Mouse (Mus musculus) erythroblast, embryonic 14.5 days (primary cell): Measurements from ENCODE around the gene Surf1. TPM values are rescaled to one million over a fixed set of nuclear protein-coding genes. Genes with fewer than 3 reads are reported as not detected.
A peak's percentile ranks its signal among the peaks of the same experiment; 100 is the strongest.
"Not testable (repeated sequence)": the region's sequence is repeated elsewhere in the genome, so short reads cannot be mapped to it uniquely, and the experiment has no call there.

Source experiments
- H3K27me3 ChIP-seq: 2 replicates; pipeline ENCODE4 v1.6.1; 2012; ENCODE audit warnings: inconsistent platforms; ENCODE audit not compliant: control insufficient read depth
- H3K36me3 ChIP-seq: 2 replicates; pipeline ENCODE4 v1.6.1; 2012; ENCODE audit warnings: mild to moderate bottlenecking, inconsistent platforms; ENCODE audit not compliant: control insufficient read depth
- H3K4me1 ChIP-seq: 2 replicates; pipeline ENCODE4 v1.6.1; 2012; ENCODE audit warnings: inconsistent platforms; ENCODE audit not compliant: control insufficient read depth
- H3K4me3 ChIP-seq: replicated peaks from 2 replicates; pipeline ENCODE3; 2012; ENCODE audit warnings: moderate library complexity, mild to moderate bottlenecking, inconsistent platforms
- H3K9me3 ChIP-seq: 2 replicates; pipeline ENCODE4 v1.6.1; 2012; ENCODE audit warnings: low read length, inconsistent platforms, mixed read lengths; ENCODE audit not compliant: control insufficient read depth
- GATA1 ChIP-seq: IDR thresholded peaks from 2 replicates; pipeline ENCODE4 v1.6.1; 2012; ENCODE audit warnings: low read length, inconsistent platforms, mixed read lengths
- TAL1 ChIP-seq: IDR thresholded peaks from 3 replicates; pipeline ENCODE4 v1.6.1; 2012; ENCODE audit warnings: low read length, inconsistent platforms, mixed read lengths
- polyA plus RNA-seq: library from polyadenylated mRNA; stranded (reverse); fragments of >175 nt; gene quantifications from 2 replicates; pipeline ENCODE4 v1.2.3, GENCODE M21; 2012

The Surf1 gene
- polyA plus RNA-seq, 1 experiment: 1.7 TPM

- H3K4me1 ChIP-seq: peaks cover 55% of the 10 kb centered on the region
- H3K4me3 ChIP-seq: peak within 1 kb of the TSS; percentile 92
- no peaks in the 10 kb centered on the region for H3K27me3 ChIP-seq
- TF ChIP-seq TAL1: no peak
- no peak for TF ChIP-seq GATA1
- H3K9me3 ChIP-seq: no peaks in the 10 kb centered on the region
- peaks cover 72% of the 10 kb centered on the region for H3K36me3 ChIP-seq
Observed at GRCm38 (mm10) chr2:26902467-26903220, 13.7 kb downstream of the Surf1 start, which contains the start of gene Surf6. Gene Surf6, minus strand, starts transcription at chr2:26902879.

GRCm38 (mm10) chr2:26901834-26902400 is 14.4 kb downstream of the Surf1 start:
- Histone ChIP-seq H3K9me3 (no peaks in the 10 kb centered on the region), H3K4me1 (peaks cover 47% of the 10 kb centered on the region), H3K36me3 (peaks cover 72% of the 10 kb centered on the region)

GRCm38 (mm10) chr2:26900731-26901130 is 15.6 kb downstream of the Surf1 start:
- Histone ChIP-seq H3K27me3 (no peaks in the 10 kb centered on the region), H3K9me3 (no peaks in the 10 kb centered on the region), H3K4me3 (no peak overlapping the region), H3K4me1 (peaks cover 43% of the 10 kb centered on the region), H3K36me3 (peaks cover 69% of the 10 kb centered on the region)
- TF ChIP-seq TAL1 (no peak), GATA1 (no peak)

More at GRCm38 (mm10) chr2:26901834-26902400, 14.4 kb downstream of the Surf1 start:
- H3K27me3 ChIP-seq: no peaks in the 10 kb centered on the region
- no peak for TF ChIP-seq GATA1
- no peak for TF ChIP-seq TAL1
- peak overlapping the region; percentile 92 for H3K4me3 ChIP-seq

- TF ChIP-seq GATA1 (no peak), TAL1 (no peak)
- peaks cover 91% of the 10 kb centered on the region for H3K36me3 ChIP-seq
Observed at GRCm38 (mm10) chr2:26895898-26896297, 20.4 kb downstream of the Surf1 start.

DNA sequence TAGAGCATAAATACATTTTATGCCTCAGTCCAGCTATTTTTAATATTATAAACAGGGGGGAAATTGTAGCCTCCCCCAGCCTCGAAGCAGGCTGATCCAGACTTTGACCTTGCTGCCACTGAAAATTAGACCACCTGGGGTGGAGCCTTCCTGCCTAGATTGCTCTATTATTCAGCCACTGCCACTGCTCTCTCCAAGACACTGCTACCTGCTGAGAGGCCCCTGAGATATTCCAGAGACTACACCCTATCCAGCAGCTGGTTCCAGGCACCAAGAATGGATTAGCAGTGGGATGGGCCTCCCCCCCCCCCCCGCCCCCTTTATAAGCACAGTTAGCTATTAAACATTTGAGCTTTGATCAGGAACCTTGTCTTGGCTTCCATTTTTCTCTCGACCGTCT is 30.2 kb downstream of the Surf1 start:
- H3K9me3 ChIP-seq, H3K4me3 ChIP-seq, H3K27me3 ChIP-seq, H3K4me1 ChIP-seq: not testable (repeated sequence)
- H3K36me3 ChIP-seq: peaks cover 24% of the 10 kb centered on the region

More at GRCm38 (mm10) chr2:26895898-26896297, 20.4 kb downstream of the Surf1 start:
- Histone ChIP-seq H3K4me1 (peaks cover 6% of the 10 kb centered on the region), H3K4me3 (no peak overlapping the region), H3K9me3 (no peaks in the 10 kb centered on the region), H3K27me3 (no peaks in the 10 kb centered on the region)

- peaks cover 18% of the 10 kb centered on the region for H3K36me3 ChIP-seq
- H3K27me3 ChIP-seq, H3K9me3 ChIP-seq, H3K4me1 ChIP-seq, H3K4me3 ChIP-seq: not testable (repeated sequence)
Observed at GRCm38 (mm10) chr2:26885541-26885940, 30.8 kb downstream of the Surf1 start.

GRCm38 (mm10) chr2:26878571-26878970 is 37.8 kb downstream of the Surf1 start:
- no peak overlapping the region for H3K4me3 ChIP-seq
- peaks cover 4% of the 10 kb centered on the region for H3K9me3 ChIP-seq
- no peaks in the 10 kb centered on the region for H3K4me1 ChIP-seq
- no peaks in the 10 kb centered on the region for H3K36me3 ChIP-seq
- TF ChIP-seq TAL1: no peak
- no peak for TF ChIP-seq GATA1
- no peaks in the 10 kb centered on the region for H3K27me3 ChIP-seq

GRCm38 (mm10) chr2:26870666-26871065 is 45.7 kb downstream of the Surf1 start:
- 0 out of 2 replicates have a peak, but pooled peaks cover 4% of the 10 kb centered on the region for H3K27me3 ChIP-seq
- H3K4me3 ChIP-seq: no peak overlapping the region
- H3K36me3 ChIP-seq: no peaks in the 10 kb centered on the region
- TF ChIP-seq TAL1 (no peak), GATA1 (no peak)
- no peaks in the 10 kb centered on the region for H3K4me1 ChIP-seq
- H3K9me3 ChIP-seq: no peaks in the 10 kb centered on the region

- TF ChIP-seq GATA1: no peak
- TF ChIP-seq TAL1: no peak
- H3K36me3 ChIP-seq: no peaks in the 10 kb centered on the region
- 0 out of 2 replicates have a peak, but pooled peaks cover 4% of the 10 kb centered on the region for H3K27me3 ChIP-seq
- no peak within 1 kb of the TSS for H3K4me3 ChIP-seq
- no peaks in the 10 kb centered on the region for H3K9me3 ChIP-seq
- no peaks in the 10 kb centered on the region for H3K4me1 ChIP-seq
Observed at GRCm38 (mm10) chr2:26864879-26865278, 51.5 kb downstream of the Surf1 start, which contains the start of gene Abo. Gene Abo, minus strand, starts transcription at chr2:26864979.

Other genes starting within 250 kb of the Surf1 start
- not detected in 2 replicates for gene Lcn4, start 245.2 kb downstream of the Surf1 start, polyA plus RNA-seq
- not detected in 2 replicates for gene Abo, start 51.6 kb downstream of the Surf1 start, polyA plus RNA-seq
- 0.85 and 0.93 TPM in 2 replicates for gene Surf6, start 13.7 kb downstream of the Surf1 start, polyA plus RNA-seq
- 2.0 and 2.6 TPM in 2 replicates for gene Med22, start 5.9 kb downstream of the Surf1 start, polyA plus RNA-seq
- gene Rpl7a, start 5.8 kb downstream of the Surf1 start, polyA plus RNA-seq: 616 and 622 TPM in 2 replicates
- 0.29 and 0.31 TPM in 2 replicates for gene Surf2, start 163 bp downstream of the Surf1 start, polyA plus RNA-seq
- gene Surf4, start 17.4 kb upstream of the Surf1 start, polyA plus RNA-seq: 2.2 and 2.4 TPM in 2 replicates
- 0.02 TPM in 1 of 2 replicates, not detected in the other for gene Stkld1, start 17.5 kb upstream of the Surf1 start, polyA plus RNA-seq
- 2.7 and 5.7 TPM in 2 replicates for gene Rexo4, start 47.9 kb upstream of the Surf1 start, polyA plus RNA-seq
- not detected in 2 replicates for gene Adamts13, start 56.9 kb upstream of the Surf1 start, polyA plus RNA-seq
- 0.16 and 0.25 TPM in 2 replicates for gene Cacfd1, start 93.4 kb upstream of the Surf1 start, polyA plus RNA-seq
- gene Slc2a6, start 111.5 kb upstream of the Surf1 start, polyA plus RNA-seq: 0.02 and 0.10 TPM in 2 replicates
- not detected in 2 replicates for gene Mymk, start 155.6 kb upstream of the Surf1 start, polyA plus RNA-seq
- gene Adamtsl2, start 162.8 kb upstream of the Surf1 start, polyA plus RNA-seq: not detected in 2 replicates
- not detected in 2 replicates for gene Fam163b, start 226.0 kb upstream of the Surf1 start, polyA plus RNA-seq
- gene Dbh, start 248.7 kb upstream of the Surf1 start, polyA plus RNA-seq: not detected in 2 replicates